Mouse (Mus musculus) skeletal muscle tissue, adult 2 months (tissue): ENCODE data around the gene Dync1li1.
"Not testable (repeated sequence)": the region's sequence is repeated elsewhere in the genome, so short reads cannot be mapped to it uniquely, and the experiment has no call there.

Experiments
- DNase-seq: peaks from one replicate; pipeline ENCODE4 v3.0.0-alpha.2; 2012; ENCODE audit warnings: low read depth, low spot score

The Dync1li1 gene

DNA sequence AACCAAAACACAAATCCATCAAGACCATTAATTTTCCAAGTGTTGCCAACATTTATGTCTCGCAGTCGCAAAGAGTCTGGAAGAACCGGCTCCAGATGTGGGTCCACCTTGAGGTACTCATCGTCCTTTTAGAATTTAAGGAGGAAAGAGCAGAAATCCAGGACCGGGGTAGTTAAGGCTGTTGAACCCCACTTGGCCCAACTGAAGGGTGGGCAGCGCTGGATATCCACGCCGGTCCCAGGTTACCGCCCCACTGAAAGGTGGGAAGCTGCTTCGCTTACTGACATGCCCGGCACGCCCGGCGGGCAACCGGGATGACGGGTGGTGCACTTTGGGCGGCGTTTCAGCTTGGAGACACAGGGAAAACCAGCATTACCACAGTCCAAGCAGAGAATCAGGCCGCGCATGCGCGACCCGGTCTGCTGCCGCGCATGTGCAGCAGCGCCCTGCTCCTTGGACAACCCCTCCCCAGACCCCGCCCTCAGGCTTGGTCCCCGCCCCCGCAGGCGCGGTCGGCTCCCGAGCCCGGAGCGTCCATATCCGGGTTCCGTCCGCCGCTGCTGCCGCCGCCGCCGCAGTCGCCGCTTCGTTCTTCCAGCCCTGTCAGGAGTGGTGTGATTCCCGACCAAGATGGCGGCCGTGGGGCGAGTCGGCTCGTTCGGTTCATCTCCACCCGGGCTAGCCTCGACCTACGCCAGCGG, at the start of gene Dync1li1:
TSS of gene Dync1li1 (plus strand) at position 539 of the 701 bp plus-strand sequence.
- DNase-seq = peak; percentile 98

GRCm38 (mm10) chr9:114639186-114639748, 49.3 kb upstream of the Dync1li1 start:
- DNase-seq = no peak

- DNase-seq = peak; percentile 98
Measured at GRCm38 (mm10) chr9:114639839-114640646, 48.5 kb upstream of the Dync1li1 start, which contains the start of gene Cnot10. Gene Cnot10 (minus strand): TSS chr9:114640184.

DNA sequence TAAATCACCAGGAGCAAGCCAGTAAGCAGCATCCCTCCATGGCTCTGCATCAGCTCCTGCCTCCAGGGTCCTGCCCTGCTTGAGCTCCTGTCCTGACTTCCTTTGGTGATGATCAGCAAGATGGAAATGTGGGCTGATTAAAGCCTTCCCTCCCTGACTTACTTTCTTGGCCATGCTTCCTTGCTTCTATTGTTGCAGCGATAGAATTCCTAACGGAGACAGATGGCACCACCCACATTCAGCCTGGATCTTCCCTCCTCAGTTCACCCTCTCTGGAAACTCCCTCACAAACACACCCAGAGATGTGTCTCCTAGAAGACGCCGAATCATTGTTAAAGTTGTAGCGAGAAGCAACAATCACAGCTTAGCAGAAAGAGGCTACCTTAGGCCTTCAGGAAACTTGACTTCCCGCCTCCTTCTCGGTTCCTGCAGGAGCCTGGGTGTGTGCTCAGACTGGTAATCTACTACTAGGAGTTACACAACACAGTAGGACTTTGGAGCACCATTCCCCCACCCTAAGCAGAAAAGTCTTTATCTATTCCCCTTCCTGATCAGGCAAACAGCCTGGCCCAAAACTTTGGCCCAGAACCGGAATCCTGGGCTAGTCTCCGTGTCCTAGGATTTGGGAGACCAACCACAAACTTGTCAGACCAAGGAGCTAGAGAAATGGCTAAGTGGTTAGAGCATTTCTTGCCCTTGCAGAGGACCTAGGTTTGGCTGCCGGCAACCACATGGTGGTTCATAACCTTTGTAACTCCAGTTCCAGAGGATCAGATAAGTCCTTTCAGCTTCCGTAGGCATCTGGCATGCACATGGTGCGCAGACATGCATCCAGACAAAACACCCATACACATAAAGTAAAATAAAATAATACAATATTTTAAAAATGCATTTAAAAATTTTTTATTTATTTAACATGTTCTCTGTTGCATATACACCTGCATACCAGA, 41.8 kb upstream of the Dync1li1 start:
- no peak for DNase-seq

DNA sequence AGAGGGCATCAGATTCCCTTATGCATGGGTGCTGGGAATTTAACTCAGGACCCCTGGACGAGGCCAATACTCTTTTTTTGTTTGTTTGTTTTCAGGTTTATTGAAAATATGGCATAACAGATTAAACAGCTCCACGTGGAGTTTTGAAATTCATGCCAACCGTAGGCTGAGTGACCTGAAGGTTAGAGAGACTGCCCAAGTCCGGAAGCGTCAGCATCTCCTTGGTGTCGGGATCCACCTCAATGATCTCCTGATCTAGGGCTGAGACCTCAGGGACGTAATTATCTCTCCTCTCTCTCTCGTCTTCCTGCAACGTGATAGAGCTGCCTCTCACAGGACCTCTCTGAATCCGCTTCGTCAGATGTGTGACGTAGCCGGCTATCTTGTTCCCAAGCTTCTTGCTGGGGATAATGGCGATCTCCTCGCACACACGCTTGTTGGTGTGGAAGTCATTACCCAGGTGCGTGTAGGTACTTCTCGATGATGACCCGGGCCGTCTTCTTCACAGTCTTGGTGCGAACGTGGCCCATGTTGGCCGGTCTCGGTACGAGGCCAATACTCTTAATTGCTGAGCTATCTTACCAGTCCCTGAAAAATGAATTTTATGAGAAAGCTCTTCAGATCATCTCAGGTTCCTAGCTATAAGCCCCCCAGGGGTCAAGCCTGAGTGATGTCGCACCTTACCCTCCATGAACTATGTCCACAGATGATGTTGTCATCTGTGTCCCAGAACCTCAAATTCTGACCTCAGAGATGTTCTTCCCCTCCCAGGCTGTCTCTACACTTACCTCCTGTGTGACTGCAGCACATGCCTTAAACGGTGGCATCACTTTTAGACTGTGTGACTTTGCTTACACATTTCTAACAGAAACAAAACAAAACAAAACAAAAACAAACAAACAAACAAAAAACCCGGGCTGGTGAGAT, 40.8 kb upstream of the Dync1li1 start:
- DNase-seq = no peak

DNA sequence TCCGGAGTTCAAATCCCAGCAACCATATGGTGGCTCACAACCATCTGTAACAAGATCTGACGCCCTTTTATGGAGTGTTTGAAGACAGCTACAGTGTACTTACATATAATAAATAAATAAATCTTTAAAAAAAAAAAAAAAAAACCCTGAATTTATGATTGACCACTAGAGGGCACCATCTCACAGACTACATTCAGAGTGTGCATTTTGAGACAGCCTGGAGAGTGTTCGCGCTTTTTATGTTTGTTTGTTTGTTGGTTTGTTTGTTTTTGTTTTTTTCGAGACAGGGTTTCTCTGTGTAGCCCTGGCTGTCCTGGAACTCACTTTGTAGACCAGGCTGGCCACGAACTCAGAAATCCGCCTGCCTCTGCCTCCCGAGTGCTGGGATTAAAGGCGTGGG, 40.1 kb upstream of the Dync1li1 start:
- DNase-seq = not testable (repeated sequence)

- DNase-seq = no peak
Measured at GRCm38 (mm10) chr9:114649371-114649770, 39.2 kb upstream of the Dync1li1 start.

- DNase-seq = no peak
Measured at GRCm38 (mm10) chr9:114650938-114651634, 37.5 kb upstream of the Dync1li1 start.

- no peak for DNase-seq
Measured at GRCm38 (mm10) chr9:114655356-114655755, 33.2 kb upstream of the Dync1li1 start.

- DNase-seq = no peak
Measured at GRCm38 (mm10) chr9:114656701-114657100, 31.9 kb upstream of the Dync1li1 start.

- no peak for DNase-seq
Measured at GRCm38 (mm10) chr9:114660506-114660905, 28.1 kb upstream of the Dync1li1 start.

DNA sequence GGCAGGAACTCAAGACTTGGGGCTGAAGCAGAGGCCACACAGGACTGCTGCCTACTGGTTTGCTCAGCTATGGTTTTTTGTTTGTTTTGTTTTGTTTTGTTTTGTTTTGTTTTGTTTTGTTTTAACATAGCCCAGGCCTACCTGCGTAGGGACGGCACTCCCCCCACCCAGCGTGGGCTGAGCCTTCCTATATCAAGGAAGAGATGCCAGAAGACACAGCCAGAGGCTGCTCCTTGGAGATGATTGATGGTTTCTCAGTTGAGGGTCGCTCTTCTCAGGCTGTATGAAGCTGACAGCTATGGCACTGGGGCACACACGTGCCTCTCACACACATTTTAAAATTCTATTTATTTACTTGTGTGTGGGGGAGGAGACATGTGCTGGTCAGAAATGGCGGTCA, 27.6 kb upstream of the Dync1li1 start:
- DNase-seq = no peak

- no peak for DNase-seq
Measured at GRCm38 (mm10) chr9:114661991-114662390, 26.6 kb upstream of the Dync1li1 start.

DNA sequence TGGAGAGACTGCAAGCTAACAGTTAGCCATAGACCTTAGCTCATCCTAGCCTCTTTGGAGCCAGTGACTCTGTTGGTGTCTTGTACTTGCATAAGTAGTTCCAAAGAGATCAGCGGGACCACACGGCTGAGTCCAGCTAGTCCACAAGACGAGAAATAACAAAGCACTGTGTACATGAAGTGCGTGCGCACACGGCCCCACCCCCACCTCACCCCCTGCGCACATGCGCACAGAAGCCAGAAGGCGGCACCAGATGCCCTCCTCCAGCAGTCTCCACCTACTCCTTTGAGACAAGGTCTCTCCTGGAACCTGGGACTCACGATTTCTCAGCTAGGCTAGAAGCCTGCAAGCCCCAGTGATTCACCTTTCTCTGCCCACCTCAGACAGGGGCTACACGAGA, 24.8 kb upstream of the Dync1li1 start:
- DNase-seq = no peak

- DNase-seq = no peak
Measured at GRCm38 (mm10) chr9:114666858-114667257, 21.7 kb upstream of the Dync1li1 start.

DNA sequence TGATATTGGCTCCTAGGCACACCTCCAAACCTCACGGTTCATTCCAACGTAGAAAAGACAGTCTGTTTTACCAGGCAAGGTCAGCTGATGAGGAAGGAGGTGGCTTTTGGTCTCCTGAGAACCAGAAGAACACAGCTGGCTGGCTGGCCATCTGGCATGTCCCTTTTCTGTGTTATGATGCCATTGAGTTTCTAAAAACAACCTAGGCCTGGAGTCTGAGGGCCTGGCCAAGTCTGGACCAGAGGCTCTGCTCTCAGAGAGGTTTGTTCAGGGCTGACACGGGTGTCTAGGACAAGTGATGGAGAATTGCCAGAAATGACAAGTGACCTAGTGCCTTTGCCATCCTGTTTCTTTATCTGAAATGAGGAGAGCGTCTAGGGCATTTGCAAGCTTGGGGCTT, 20.5 kb upstream of the Dync1li1 start:
- DNase-seq = peak; percentile 23

GRCm38 (mm10) chr9:114669011-114669410, 19.6 kb upstream of the Dync1li1 start:
- no peak for DNase-seq

- DNase-seq = no peak
Measured at GRCm38 (mm10) chr9:114671946-114672345, 16.6 kb upstream of the Dync1li1 start.

DNA sequence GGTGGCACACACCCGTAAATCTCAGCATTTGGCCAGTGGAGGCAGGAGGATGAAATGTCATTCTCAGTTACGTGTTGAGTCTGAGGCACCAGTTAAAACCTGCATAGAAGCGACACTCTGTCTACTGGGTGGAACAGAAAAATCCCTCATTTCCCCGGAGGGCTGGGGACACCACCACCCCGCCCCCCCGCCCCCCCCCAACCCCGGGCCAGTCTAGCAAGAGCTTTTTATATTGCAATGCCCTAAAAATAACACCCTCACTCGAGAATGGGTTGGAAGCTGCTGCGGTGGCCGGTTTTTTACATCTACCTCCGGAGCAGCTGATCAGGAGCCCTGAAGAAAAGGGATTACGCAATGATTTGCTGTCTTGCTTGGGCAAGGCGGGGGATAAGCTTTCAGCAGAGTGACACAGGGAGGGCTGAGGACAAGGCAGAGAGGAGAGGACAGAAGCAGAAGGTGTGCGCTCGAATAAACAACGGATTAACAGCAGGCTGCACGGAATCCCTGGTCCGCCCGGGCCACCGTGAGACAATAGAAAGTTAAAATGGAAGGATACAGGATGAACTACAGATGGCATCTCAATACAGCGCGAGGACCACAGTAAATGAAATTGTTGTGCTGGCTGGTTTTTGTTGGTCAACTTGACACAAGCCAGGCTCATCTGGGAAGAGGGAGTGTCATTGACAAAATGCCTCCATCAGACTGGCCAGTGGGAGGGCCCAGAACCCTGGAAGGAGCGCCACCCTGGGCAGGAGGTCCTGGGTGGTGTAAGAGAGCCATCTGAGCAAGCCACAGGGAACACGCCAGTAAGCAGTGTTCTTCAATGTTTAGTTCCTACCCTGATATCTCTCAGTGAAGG, 15.7 kb upstream of the Dync1li1 start:
- DNase-seq = peak; percentile 34
